Mouse (Mus musculus): ENCODE results near the gene Pex11a. TPM values are rescaled to one million over a fixed set of nuclear protein-coding genes. Genes with fewer than 3 reads are reported as not detected.
A peak's percentile ranks its signal among the peaks of the same experiment; 100 is the strongest.
"Not testable (repeated sequence)": the region's sequence is repeated elsewhere in the genome, so short reads cannot be mapped to it uniquely, and the experiment has no call there.

The Pex11a gene
- 10 to 100 TPM; 18.1 to 19.0 TPM for total RNA-seq (2021)
- polyA plus RNA-seq (2012; rRNA removed), result 16.4 and 21.9 TPM in 2 replicates
- long read RNA-seq, transcript Pex11a-201 (3 exons, 2,241 nt), result major isoform, 5 of 15 reads
- long read RNA-seq, partial matches to known transcripts, result 0 of 15 reads
- long read RNA-seq, other reads (novel, unspliced or antisense), result 7 of 15 reads

- Histone ChIP-seq H3K36me3 (ENCODE audit: control insufficient read depth, insufficient read depth, low read length) (no peaks in the 10 kb centered on the region), H3K4me1 (ENCODE audit: control insufficient read depth, insufficient read depth, low read length) (peaks cover 2% of the 10 kb centered on the region; the same call in 1 of the 2 replicates), H3K9ac (ENCODE audit: low read depth, low read length) (peak within 1 kb of the TSS; percentile 67), H3K4me3 (peak within 1 kb of the TSS; percentile 73), H3K79me2 (replicated peaks; ENCODE audit: control insufficient read depth, insufficient read depth, low read length) (no peaks in the 10 kb centered on the region), H3K27ac (peak within 1 kb of the TSS; percentile 65), H3K27me3 (ENCODE audit: control insufficient read depth, insufficient read depth, low read length) (no peaks in the 10 kb centered on the region)
- peak; percentile 74 to 83 for DNase-seq
- TF ChIP-seq CTCF (IDR thresholded peaks at IDR 0.05), result no peak
- TF ChIP-seq POLR2A (IDR thresholded peaks at IDR 0.05; ENCODE audit: insufficient read depth, low read depth, low read length), result 0 out of 2 replicates have a peak, but pooled peaks have one; percentile 17
- intact Hi-C loops (cut with DNase I), result no loop called here
- WGBS, result 3% methylated on average over 46 of the region's 46 CpGs
Observed at GRCm38 (mm10) chr7:79742659-79743536, at the start of gene Pex11a, which contains the start of gene Wdr93. Gene Pex11a (minus strand): TSS chr7:79743131. Gene Wdr93 (plus strand): TSS chr7:79743163.

GRCm38 (mm10) chr7:79789812-79790211 lies 46.9 kb upstream of the Pex11a start:
- not testable (repeated sequence) for H3K4me1 ChIP-seq (ENCODE audit: control insufficient read depth, insufficient read depth, low read length); H3K36me3 ChIP-seq (ENCODE audit: control insufficient read depth, insufficient read depth, low read length); H3K9ac ChIP-seq (ENCODE audit: low read depth, low read length); H3K27ac ChIP-seq; DNase-seq; H3K4me3 ChIP-seq; H3K79me2 ChIP-seq (replicated peaks; ENCODE audit: control insufficient read depth, insufficient read depth, low read length)
- intact Hi-C loops (cut with DNase I), result loop anchor here (10.0 kb wide), 1 partner anchor 435 kb away; no protein-coding TSS in a partner anchor
- peaks cover 13% of the 10 kb centered on the region for H3K27me3 ChIP-seq (ENCODE audit: control insufficient read depth, insufficient read depth, low read length)
- WGBS, result 74% methylated on average over 2 of the region's 2 CpGs

- no peak for TF ChIP-seq POLR2A (IDR thresholded peaks at IDR 0.05; ENCODE audit: insufficient read depth, low read depth, low read length)
- TF ChIP-seq EP300 (IDR thresholded peaks at IDR 0.05; ENCODE audit: insufficient read depth, low read depth, low read length), result peak; percentile 58; the same call in 1 of the 2 replicates
- TF ChIP-seq CTCF (IDR thresholded peaks at IDR 0.05), result peak; percentile 93
- WGBS, result 15% methylated on average over 6 of the region's 6 CpGs
- Histone ChIP-seq H3K9ac (ENCODE audit: low read depth, low read length) (no peak overlapping the region), H3K4me3 (no peak overlapping the region), H3K4me1 (ENCODE audit: control insufficient read depth, insufficient read depth, low read length) (peaks cover 1% of the 10 kb centered on the region; the same call in 1 of the 2 replicates), H3K27ac (no peak overlapping the region), H3K79me2 (replicated peaks; ENCODE audit: control insufficient read depth, insufficient read depth, low read length) (no peaks in the 10 kb centered on the region), H3K36me3 (ENCODE audit: control insufficient read depth, insufficient read depth, low read length) (no peaks in the 10 kb centered on the region), H3K27me3 (ENCODE audit: control insufficient read depth, insufficient read depth, low read length) (no peaks in the 10 kb centered on the region)
- intact Hi-C loops (cut with DNase I), result loop anchor here (2.0 kb wide), 1 partner anchor 55 kb away; no protein-coding TSS in a partner anchor
- peak; percentile 60 to 71 for DNase-seq
Observed at GRCm38 (mm10) chr7:79786295-79786694, 43.4 kb upstream of the Pex11a start.

- no peaks in the 10 kb centered on the region for H3K79me2 ChIP-seq (replicated peaks; ENCODE audit: control insufficient read depth, insufficient read depth, low read length)
- TF ChIP-seq CTCF (IDR thresholded peaks at IDR 0.05) (no peak), EP300 (IDR thresholded peaks at IDR 0.05; ENCODE audit: insufficient read depth, low read depth, low read length) (no peak), POLR2A (IDR thresholded peaks at IDR 0.05; ENCODE audit: insufficient read depth, low read depth, low read length) (no peak)
- WGBS, result 65% methylated on average over 2 of the region's 2 CpGs
- no peak overlapping the region for H3K27ac ChIP-seq
- H3K4me3 ChIP-seq, result no peak overlapping the region
- no peak for DNase-seq
- no peaks in the 10 kb centered on the region for H3K27me3 ChIP-seq (ENCODE audit: control insufficient read depth, insufficient read depth, low read length)
- H3K9ac ChIP-seq (ENCODE audit: low read depth, low read length), result no peak overlapping the region
- peaks cover 4% of the 10 kb centered on the region for H3K4me1 ChIP-seq (ENCODE audit: control insufficient read depth, insufficient read depth, low read length)
- intact Hi-C loops (cut with DNase I), result loop anchor here (5.0 kb wide), 1 partner anchor 135 kb away; no protein-coding TSS in a partner anchor
- H3K36me3 ChIP-seq (ENCODE audit: control insufficient read depth, insufficient read depth, low read length), result no peaks in the 10 kb centered on the region
Observed at GRCm38 (mm10) chr7:79782516-79782855, 39.6 kb upstream of the Pex11a start.

- H3K9ac ChIP-seq (ENCODE audit: low read depth, low read length), result no peak overlapping the region
- no peak overlapping the region for H3K4me3 ChIP-seq
- no peaks in the 10 kb centered on the region for H3K79me2 ChIP-seq (replicated peaks; ENCODE audit: control insufficient read depth, insufficient read depth, low read length)
- TF ChIP-seq EP300 (IDR thresholded peaks at IDR 0.05; ENCODE audit: insufficient read depth, low read depth, low read length) (no peak), CTCF (IDR thresholded peaks at IDR 0.05) (no peak), POLR2A (IDR thresholded peaks at IDR 0.05; ENCODE audit: insufficient read depth, low read depth, low read length) (no peak)
- peak overlapping the region; percentile 22; the same call in 1 of the 2 replicates for H3K27ac ChIP-seq
- H3K27me3 ChIP-seq (ENCODE audit: control insufficient read depth, insufficient read depth, low read length), result no peaks in the 10 kb centered on the region
- intact Hi-C loops (cut with DNase I), result loop anchor here (5.0 kb wide), 1 partner anchor 135 kb away; no protein-coding TSS in a partner anchor
- 64% methylated on average over 11 of the region's 11 CpGs for WGBS
- DNase-seq, result no peak
- no peaks in the 10 kb centered on the region for H3K36me3 ChIP-seq (ENCODE audit: control insufficient read depth, insufficient read depth, low read length)
- peaks cover 4% of the 10 kb centered on the region for H3K4me1 ChIP-seq (ENCODE audit: control insufficient read depth, insufficient read depth, low read length)
Observed at GRCm38 (mm10) chr7:79781826-79782515, 39.0 kb upstream of the Pex11a start.

All from heart, adult 2 months (tissue).